Mouse (Mus musculus): Measurements from ENCODE around the gene Kctd4. TPM values are rescaled to one million over a fixed set of nuclear protein-coding genes. Genes with fewer than 3 reads are reported as not detected.
"Not testable (repeated sequence)": the region's sequence is repeated elsewhere in the genome, so short reads cannot be mapped to it uniquely, and the experiment has no call there.

The Kctd4 gene
- polyA plus RNA-seq (2012; rRNA removed) = 0.23 and 0.40 TPM in 2 replicates

DNA sequence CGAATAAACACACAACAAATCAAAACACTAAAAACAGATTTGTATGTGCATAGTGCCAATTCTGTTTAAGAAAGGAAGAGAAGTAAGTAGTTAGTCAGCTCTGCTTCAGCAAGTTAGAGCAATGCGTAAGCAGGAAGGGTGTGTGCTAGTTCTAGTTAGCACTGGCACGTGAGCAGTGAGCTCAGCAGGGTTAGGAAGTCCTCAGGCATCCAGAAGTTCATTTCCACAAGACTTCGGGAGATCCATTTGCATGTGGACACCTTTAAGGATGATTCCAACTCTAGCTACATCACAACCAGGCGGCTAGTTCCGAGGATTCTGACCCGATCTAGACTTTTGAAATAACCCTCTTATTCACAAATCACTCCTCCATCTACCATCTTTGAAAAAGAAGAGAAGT, at the start of gene Kctd4:
Gene Kctd4 (plus strand): TSS at position 244 of the 400 bp plus-strand sequence.
- TF ChIP-seq POLR2A (IDR thresholded peaks at IDR 0.05; ENCODE audit: control insufficient read depth, extremely low read depth, insufficient read depth, low read length, poor library complexity) = no peak
- no peak for TF ChIP-seq CTCF (IDR thresholded peaks at IDR 0.05; ENCODE audit: borderline replicate concordance, control insufficient read depth, extremely low read depth, insufficient read depth, low read length, poor library complexity)
- Histone ChIP-seq H3K4me1 (replicated peaks; ENCODE audit: control insufficient read depth, insufficient read depth, low read length) (no peaks in the 10 kb centered on the region), H3K36me3 (ENCODE audit: control insufficient read depth, insufficient read depth, low read length) (no peaks in the 10 kb centered on the region), H3K27me3 (ENCODE audit: control insufficient read depth, insufficient read depth, low read length) (no peaks in the 10 kb centered on the region), H3K4me3 (ENCODE audit: control insufficient read depth, insufficient read depth, low read length) (no peak within 1 kb of the TSS), H3K27ac (ENCODE audit: control insufficient read depth, insufficient read depth, low read length) (no peak within 1 kb of the TSS)
- WGBS = 96% methylated on average over 7 of the region's 7 CpGs
- DNase-seq = no peak

- no peak overlapping the region for H3K27ac ChIP-seq (ENCODE audit: control insufficient read depth, insufficient read depth, low read length)
- H3K4me3 ChIP-seq (ENCODE audit: control insufficient read depth, insufficient read depth, low read length) = no peak overlapping the region
- TF ChIP-seq CTCF (IDR thresholded peaks at IDR 0.05; ENCODE audit: borderline replicate concordance, control insufficient read depth, extremely low read depth, insufficient read depth, low read length, poor library complexity) (no peak), POLR2A (IDR thresholded peaks at IDR 0.05; ENCODE audit: control insufficient read depth, extremely low read depth, insufficient read depth, low read length, poor library complexity) (no peak)
- peaks cover 7% of the 10 kb centered on the region for H3K4me1 ChIP-seq (replicated peaks; ENCODE audit: control insufficient read depth, insufficient read depth, low read length)
- H3K27me3 ChIP-seq (ENCODE audit: control insufficient read depth, insufficient read depth, low read length) = no peaks in the 10 kb centered on the region
- peaks cover 8% of the 10 kb centered on the region for H3K36me3 ChIP-seq (ENCODE audit: control insufficient read depth, insufficient read depth, low read length)
- DNase-seq = no peak
- WGBS = 92% methylated on average over 8 of the region's 8 CpGs
Observed at GRCm38 (mm10) chr14:75906931-75907330, 47.9 kb upstream of the Kctd4 start.

GRCm38 (mm10) chr14:75911968-75912367, 42.8 kb upstream of the Kctd4 start:
- no peaks in the 10 kb centered on the region; the same call in 1 of the 2 replicates for H3K36me3 ChIP-seq (ENCODE audit: control insufficient read depth, insufficient read depth, low read length)
- WGBS = 94% methylated on average over 6 of the region's 6 CpGs
- H3K4me1 ChIP-seq (replicated peaks; ENCODE audit: control insufficient read depth, insufficient read depth, low read length) = peaks cover 7% of the 10 kb centered on the region
- DNase-seq = no peak
- no peak overlapping the region for H3K27ac ChIP-seq (ENCODE audit: control insufficient read depth, insufficient read depth, low read length)
- no peaks in the 10 kb centered on the region for H3K27me3 ChIP-seq (ENCODE audit: control insufficient read depth, insufficient read depth, low read length)
- no peak for TF ChIP-seq CTCF (IDR thresholded peaks at IDR 0.05; ENCODE audit: borderline replicate concordance, control insufficient read depth, extremely low read depth, insufficient read depth, low read length, poor library complexity)
- no peak overlapping the region for H3K4me3 ChIP-seq (ENCODE audit: control insufficient read depth, insufficient read depth, low read length)

DNA sequence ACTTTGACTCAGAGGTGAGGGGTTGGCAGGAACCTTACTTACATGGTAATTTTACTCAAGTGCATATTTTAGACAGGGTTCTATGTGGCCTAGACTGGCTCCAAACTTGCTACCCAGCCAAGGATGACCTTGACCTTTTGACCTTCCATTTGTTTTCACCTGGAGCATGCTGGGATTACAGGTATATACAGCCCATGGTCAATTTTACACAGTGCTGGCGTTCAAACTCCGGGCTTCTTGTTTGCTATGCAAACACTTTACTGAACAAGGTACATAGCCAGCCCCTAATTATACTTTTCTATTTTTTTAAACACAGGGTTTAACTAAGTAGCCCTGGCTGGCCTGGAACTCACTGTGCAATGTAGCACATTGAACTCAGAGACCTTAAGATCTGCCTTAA, 42.1 kb upstream of the Kctd4 start:
- Histone ChIP-seq H3K27me3 (ENCODE audit: control insufficient read depth, insufficient read depth, low read length) (no peaks in the 10 kb centered on the region), H3K36me3 (ENCODE audit: control insufficient read depth, insufficient read depth, low read length) (no peaks in the 10 kb centered on the region), H3K27ac (ENCODE audit: control insufficient read depth, insufficient read depth, low read length) (no peak overlapping the region), H3K4me3 (ENCODE audit: control insufficient read depth, insufficient read depth, low read length) (no peak overlapping the region), H3K4me1 (replicated peaks; ENCODE audit: control insufficient read depth, insufficient read depth, low read length) (peaks cover 7% of the 10 kb centered on the region)
- WGBS = 100% methylated on average over 2 of the region's 2 CpGs
- TF ChIP-seq CTCF (IDR thresholded peaks at IDR 0.05; ENCODE audit: borderline replicate concordance, control insufficient read depth, extremely low read depth, insufficient read depth, low read length, poor library complexity) (no peak), POLR2A (IDR thresholded peaks at IDR 0.05; ENCODE audit: control insufficient read depth, extremely low read depth, insufficient read depth, low read length, poor library complexity) (no peak)
- DNase-seq = no peak

- no peaks in the 10 kb centered on the region for H3K4me1 ChIP-seq (replicated peaks; ENCODE audit: control insufficient read depth, insufficient read depth, low read length)
- no peaks in the 10 kb centered on the region for H3K27me3 ChIP-seq (ENCODE audit: control insufficient read depth, insufficient read depth, low read length)
- TF ChIP-seq CTCF (IDR thresholded peaks at IDR 0.05; ENCODE audit: borderline replicate concordance, control insufficient read depth, extremely low read depth, insufficient read depth, low read length, poor library complexity) = no peak
- TF ChIP-seq POLR2A (IDR thresholded peaks at IDR 0.05; ENCODE audit: control insufficient read depth, extremely low read depth, insufficient read depth, low read length, poor library complexity) = no peak
- H3K36me3 ChIP-seq (ENCODE audit: control insufficient read depth, insufficient read depth, low read length) = no peaks in the 10 kb centered on the region
- no peak for DNase-seq
- no peak overlapping the region for H3K4me3 ChIP-seq (ENCODE audit: control insufficient read depth, insufficient read depth, low read length)
- no peak overlapping the region for H3K27ac ChIP-seq (ENCODE audit: control insufficient read depth, insufficient read depth, low read length)
- WGBS = 94% methylated on average over 1 of the region's 1 CpGs
Observed at GRCm38 (mm10) chr14:75923314-75924052, 31.3 kb upstream of the Kctd4 start.

DNA sequence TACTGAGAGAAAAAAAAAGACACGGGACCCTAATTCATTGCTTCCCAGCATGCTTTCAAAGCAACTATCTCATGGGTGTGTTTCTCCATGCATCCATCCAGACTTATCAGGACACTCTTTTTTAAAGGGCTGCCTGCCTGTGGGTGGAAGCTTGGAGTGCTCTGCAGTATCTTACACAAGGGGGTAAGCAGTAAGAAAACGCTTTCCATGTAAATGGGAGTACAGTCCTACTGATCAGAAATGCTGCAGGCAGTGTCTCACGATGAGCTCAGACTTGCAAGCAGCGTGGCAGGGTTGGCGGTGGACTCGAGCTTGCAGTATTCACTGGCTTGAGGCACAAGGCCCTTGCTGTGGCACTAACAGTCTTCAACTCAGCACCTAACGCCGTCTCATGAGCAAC, 25.1 kb upstream of the Kctd4 start:
- not testable (repeated sequence) for DNase-seq; H3K27me3 ChIP-seq (ENCODE audit: control insufficient read depth, insufficient read depth, low read length); H3K27ac ChIP-seq (ENCODE audit: control insufficient read depth, insufficient read depth, low read length); H3K4me3 ChIP-seq (ENCODE audit: control insufficient read depth, insufficient read depth, low read length); H3K36me3 ChIP-seq (ENCODE audit: control insufficient read depth, insufficient read depth, low read length); H3K4me1 ChIP-seq (replicated peaks; ENCODE audit: control insufficient read depth, insufficient read depth, low read length)
- WGBS = 97% methylated on average over 8 of the region's 8 CpGs

DNA sequence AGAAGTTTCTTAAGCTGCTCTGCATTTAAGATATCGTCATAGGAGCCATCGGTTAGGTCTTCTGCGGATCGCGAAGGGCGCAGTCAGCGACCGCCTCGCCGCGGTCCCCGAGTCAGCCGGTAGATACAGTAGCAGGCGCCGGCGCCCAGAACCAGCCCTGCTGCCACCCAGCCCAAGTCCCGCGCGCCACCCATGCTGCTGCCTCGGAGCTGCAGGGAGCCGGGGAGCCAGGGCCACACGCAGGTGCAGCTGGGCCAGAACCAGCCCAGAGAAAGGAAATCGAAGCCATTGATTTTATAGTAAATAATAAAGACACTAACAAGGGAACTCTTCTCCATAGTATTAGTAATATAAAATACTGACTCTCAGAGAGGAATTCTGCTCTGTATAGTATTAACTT, 23.5 kb upstream of the Kctd4 start:
- Histone ChIP-seq H3K36me3 (ENCODE audit: control insufficient read depth, insufficient read depth, low read length) (no peaks in the 10 kb centered on the region), H3K27ac (ENCODE audit: control insufficient read depth, insufficient read depth, low read length) (no peak overlapping the region), H3K27me3 (ENCODE audit: control insufficient read depth, insufficient read depth, low read length) (no peaks in the 10 kb centered on the region), H3K4me1 (replicated peaks; ENCODE audit: control insufficient read depth, insufficient read depth, low read length) (no peaks in the 10 kb centered on the region), H3K4me3 (ENCODE audit: control insufficient read depth, insufficient read depth, low read length) (no peak overlapping the region)
- peak; percentile 24 for DNase-seq
- TF ChIP-seq POLR2A (IDR thresholded peaks at IDR 0.05; ENCODE audit: control insufficient read depth, extremely low read depth, insufficient read depth, low read length, poor library complexity) = no peak
- TF ChIP-seq CTCF (IDR thresholded peaks at IDR 0.05; ENCODE audit: borderline replicate concordance, control insufficient read depth, extremely low read depth, insufficient read depth, low read length, poor library complexity) = no peak
- WGBS = over 99% methylated on average over 23 of the region's 23 CpGs

All from thymus, adult 2 months (tissue).